Mouse (Mus musculus): ENCODE measurements around the gene Ndufaf3.

The Ndufaf3 gene

GRCm38 (mm10) chr9:108516380-108517251, 50.6 kb downstream of the Ndufaf3 start, which contains the start of gene Qrich1:
Gene Qrich1 (plus strand): TSS chr9:108516806.
- DNase-seq = peak; percentile 96
